Mouse (Mus musculus) spleen, embryonic (tissue): ENCODE measurements around the gene Gngt2.

Experiments used
- CTCF ChIA-PET: fragments of 350-600 bp; sonication (Branson Sonifier 250); formaldehyde crosslinking; loops from one replicate; lab custom pipeline; 2022; lab: Charles Lee

The Gngt2 gene

DNA sequence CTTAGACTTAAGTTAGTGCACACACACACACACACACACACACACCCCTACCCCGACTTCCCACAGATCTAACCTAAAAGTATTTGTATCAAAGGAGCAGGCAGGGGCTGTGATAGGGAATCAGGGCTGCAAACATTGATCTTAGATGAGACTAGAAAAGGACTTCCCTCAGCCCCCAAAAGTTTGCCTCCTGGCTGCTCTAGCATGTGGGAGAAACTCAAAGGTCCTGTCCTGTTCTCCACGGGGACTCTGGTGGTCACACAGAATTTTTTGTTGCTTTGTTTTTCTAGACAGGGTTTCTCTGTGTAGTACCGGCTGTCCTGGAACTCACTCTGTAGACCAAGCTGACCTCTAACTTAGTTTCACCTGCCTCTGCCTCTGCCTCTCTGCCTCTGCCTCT lies 11.4 kb upstream of the Gngt2 start:
- CTCF ChIA-PET, result interaction anchor here (1.3 kb wide), 1 partner anchor 29 kb away, joined by 3 read pairs; no protein-coding TSS in a partner anchor

GRCm38 (mm10) chr11:95826317-95827167 lies 10.5 kb upstream of the Gngt2 start:
- CTCF ChIA-PET, result interaction anchor here (1.3 to 3.1 kb wide), 3 partner anchors 27 to 154 kb away, joined by 3 to 15 read pairs (median 9); no protein-coding TSS in a partner anchor

GRCm38 (mm10) chr11:95827168-95827447 lies 9.9 kb upstream of the Gngt2 start:
- CTCF ChIA-PET, result interaction anchor here (0.9 to 3.1 kb wide), 3 partner anchors 27 to 153 kb away, joined by 4 to 15 read pairs (median 9); no protein-coding TSS in a partner anchor

GRCm38 (mm10) chr11:95827464-95828085 lies 9.4 kb upstream of the Gngt2 start:
- CTCF ChIA-PET, result interaction anchor here (0.6 to 3.1 kb wide), 10 partner anchors 9 to 153 kb away, joined by 3 to 15 read pairs (median 4); partner anchors contain the start of gene Abi3

GRCm38 (mm10) chr11:95828181-95828964 lies 8.6 kb upstream of the Gngt2 start:
- CTCF ChIA-PET, result interaction anchor here (0.6 to 3.1 kb wide), 11 partner anchors 10 to 152 kb away, joined by 3 to 15 read pairs (median 4); partner anchors contain the start of gene Abi3

- CTCF ChIA-PET, result interaction anchor here (1.8 to 3.1 kb wide), 2 partner anchors 11 to 24 kb away, joined by 4 to 15 read pairs; no protein-coding TSS in a partner anchor
Measured at GRCm38 (mm10) chr11:95829526-95830050, 7.4 kb upstream of the Gngt2 start.

- CTCF ChIA-PET, result interaction anchor here (0.7 kb wide), 1 partner anchor 150 kb away, joined by 3 read pairs; no protein-coding TSS in a partner anchor
Measured at GRCm38 (mm10) chr11:95830411-95831275, 6.4 kb upstream of the Gngt2 start.

DNA sequence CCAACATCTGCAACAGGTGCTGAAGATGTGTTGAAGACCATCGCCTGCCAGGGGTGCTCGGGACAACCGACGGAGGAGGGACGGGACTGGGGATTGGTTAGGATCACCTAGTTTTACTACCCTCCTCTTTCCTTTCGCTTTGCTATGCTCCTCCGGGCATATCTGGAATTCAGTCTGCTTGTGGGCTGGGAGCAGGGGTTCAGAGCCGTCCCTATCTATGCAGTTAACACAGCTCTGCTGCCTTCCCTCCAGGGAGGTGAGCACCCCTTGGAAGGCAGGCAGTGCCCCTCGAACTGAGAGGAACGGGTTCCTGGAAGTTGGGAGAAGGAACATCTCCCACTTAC lies 5.8 kb upstream of the Gngt2 start:
- CTCF ChIA-PET, result no interaction called here

- CTCF ChIA-PET, result no interaction called here
Measured at GRCm38 (mm10) chr11:95831641-95832040, 5.4 kb upstream of the Gngt2 start.

DNA sequence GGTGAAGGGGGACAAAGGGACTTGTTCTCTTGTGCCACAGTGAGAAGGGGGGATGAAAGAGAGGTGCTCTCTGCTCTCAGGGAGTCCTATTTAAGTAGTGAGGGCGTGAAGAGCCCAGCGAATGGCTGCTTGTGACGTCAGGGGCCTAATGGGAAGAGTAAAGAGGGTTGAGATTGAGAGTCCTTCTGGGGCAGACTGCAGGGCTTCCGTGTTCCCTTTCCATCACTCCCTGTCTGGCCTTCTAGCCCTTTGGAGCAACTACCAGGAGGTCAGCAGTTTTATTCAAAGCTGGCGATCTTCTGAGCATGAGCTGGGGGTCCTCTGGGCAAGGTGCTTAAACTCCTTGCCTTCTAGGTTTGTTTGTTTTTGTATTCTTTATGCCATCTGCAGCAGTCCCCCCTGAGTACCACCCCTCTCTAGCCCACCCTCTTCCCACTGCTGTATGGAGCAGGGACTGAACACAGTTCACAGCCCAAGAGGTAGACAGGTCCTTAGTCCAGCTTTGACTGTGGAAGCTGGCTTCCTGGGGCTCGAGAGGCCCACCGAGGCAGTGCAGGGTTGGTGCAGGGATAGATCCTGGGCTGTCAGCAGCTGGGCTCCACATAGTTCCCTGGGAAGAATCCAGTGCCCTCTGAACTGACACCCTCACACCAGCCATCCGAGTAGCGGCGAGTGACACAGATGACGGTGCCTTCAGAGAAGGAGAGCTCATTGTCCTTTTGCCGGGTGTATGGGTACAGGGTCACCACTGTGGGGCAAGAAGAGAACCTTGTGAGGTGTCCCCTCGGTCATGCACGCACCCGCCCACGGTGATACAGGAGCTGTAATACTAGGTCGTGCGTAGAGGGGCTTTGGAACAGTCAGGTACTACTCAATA lies 4.6 kb upstream of the Gngt2 start:
- CTCF ChIA-PET, result interaction anchor here (0.5 kb wide), 1 partner anchor 47 kb away, joined by 3 read pairs; no protein-coding TSS in a partner anchor

GRCm38 (mm10) chr11:95833006-95833570 lies 3.9 kb upstream of the Gngt2 start:
- CTCF ChIA-PET, result interaction anchor here (0.5 to 1.7 kb wide), 3 partner anchors 10 to 47 kb away, joined by 3 to 6 read pairs (median 3); no protein-coding TSS in a partner anchor

- CTCF ChIA-PET, result interaction anchor here (0.8 to 1.7 kb wide), 3 partner anchors 10 to 35 kb away, joined by 3 to 8 read pairs (median 6); no protein-coding TSS in a partner anchor
Measured at GRCm38 (mm10) chr11:95833631-95834142, 3.3 kb upstream of the Gngt2 start.

DNA sequence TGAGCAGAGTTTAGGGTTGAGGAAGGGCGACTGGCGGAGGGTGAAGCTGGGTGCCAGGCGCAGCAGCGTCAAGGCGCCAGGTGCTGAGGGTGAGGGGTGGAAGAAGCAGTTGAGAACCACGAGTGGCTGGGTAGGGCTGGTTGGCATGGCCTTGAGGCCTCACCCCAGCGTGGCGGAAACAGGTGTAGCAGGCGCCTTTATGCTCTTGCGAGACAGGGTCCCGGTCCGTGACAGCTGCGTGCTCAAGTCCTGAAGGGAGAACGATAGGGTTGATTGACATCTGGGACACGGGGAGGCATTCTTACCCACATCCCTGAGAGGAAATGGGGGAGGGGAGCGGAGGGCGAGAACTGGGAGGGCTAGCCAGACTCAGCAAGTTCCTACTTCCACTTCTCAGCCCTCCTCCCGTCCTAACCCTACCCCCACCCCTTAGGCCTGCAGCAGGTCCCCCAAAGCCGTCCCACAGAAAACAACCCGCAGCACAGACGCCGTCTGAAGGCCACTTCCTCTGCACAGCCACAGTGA lies 2.8 kb upstream of the Gngt2 start:
- CTCF ChIA-PET, result interaction anchor here (0.6 to 1.7 kb wide), 4 partner anchors 9 to 243 kb away, joined by 3 to 8 read pairs (median 4); no protein-coding TSS in a partner anchor

DNA sequence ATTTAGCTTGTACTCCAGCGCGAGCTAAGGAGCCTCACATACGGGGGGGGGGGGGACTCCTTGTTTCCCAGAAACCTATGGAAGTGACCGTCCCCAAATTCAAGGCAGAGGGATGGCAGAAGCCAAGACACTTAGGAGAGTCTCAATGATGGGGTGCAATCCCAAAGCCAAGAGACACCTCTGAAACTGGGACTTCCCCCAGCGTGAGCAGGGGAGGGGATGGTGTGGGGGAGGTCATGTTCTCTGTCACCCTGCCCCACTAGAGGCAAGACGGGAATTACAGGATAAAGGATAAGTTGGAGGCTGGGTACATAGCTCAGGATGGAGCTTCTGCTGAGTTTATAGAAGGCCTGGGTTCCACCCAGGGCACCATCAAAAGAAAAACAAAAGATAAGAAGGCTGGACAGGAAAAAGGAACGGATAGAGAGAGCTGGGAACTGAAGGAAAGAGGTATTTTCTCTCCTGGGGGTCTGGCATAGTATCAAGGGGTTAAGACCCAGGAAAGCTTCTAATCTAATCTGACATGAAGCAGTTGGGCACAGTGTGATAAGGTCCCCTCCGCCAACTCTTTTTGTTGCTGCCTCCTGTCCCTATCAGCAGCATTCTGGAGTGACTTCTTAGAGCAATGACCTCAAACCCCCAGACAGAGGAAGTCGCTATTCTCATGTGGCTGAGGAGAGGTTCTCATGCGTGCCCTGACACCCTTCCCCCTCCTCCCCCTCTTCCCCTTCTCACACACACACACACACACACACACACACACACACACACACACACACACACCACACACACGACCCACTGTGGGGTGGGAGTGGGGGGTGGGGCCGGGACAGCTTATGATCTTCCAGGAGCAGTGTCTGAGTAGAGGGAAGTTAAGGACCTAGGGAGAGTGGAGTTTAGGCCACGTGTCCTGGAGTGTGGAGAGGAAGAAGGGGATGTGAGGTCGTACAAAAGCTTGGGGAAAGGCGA lies 2.0 kb upstream of the Gngt2 start:
- CTCF ChIA-PET, result interaction anchor here (0.6 to 1.7 kb wide), 7 partner anchors 10 to 242 kb away, joined by 3 to 8 read pairs (median 3); no protein-coding TSS in a partner anchor

DNA sequence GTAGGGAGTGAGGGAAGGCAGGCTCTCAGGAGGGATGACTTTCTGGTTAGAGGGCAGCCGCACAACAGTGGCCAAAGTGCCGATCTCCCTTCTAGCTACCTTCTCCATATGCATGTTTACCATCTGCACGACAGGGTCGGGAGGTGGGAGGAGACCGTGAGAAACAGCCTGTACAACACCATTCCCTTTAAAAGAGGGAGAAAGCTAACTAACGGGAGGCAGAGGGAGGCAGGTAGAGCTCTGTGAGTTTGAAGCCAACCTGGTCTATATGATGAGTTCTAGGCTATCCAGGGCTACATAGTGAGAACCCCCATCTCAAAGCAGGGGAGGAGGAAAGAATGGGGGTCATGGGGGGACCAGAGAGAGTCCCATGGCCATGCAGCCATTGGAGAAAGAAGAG lies 1.2 kb upstream of the Gngt2 start:
- CTCF ChIA-PET, result interaction anchor here (0.7 to 1.1 kb wide), 2 partner anchors 9 to 224 kb away, joined by 3 read pairs; no protein-coding TSS in a partner anchor

DNA sequence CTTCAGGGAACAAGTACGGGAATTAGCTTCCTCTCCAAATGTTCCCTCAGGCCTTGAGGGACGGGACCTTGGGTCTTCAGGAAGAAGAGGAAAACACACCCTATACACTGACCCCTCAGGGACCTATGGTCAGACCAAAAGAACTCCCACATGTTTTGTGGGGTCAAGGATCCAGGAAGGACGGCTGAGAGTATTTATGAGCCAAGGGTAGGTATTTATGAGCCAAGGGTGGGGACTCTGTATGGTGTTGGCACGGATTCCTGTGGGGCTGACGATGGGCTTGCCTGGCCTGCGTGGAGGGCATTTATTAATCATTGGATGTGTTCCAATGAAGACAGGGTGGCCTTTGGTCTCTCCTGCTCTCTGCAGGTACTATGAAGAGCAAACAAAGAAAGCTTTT lies 583 bp upstream of the Gngt2 start:
- CTCF ChIA-PET, result interaction anchor here (1.1 kb wide), 1 partner anchor 8 kb away, joined by 3 read pairs; no protein-coding TSS in a partner anchor

DNA sequence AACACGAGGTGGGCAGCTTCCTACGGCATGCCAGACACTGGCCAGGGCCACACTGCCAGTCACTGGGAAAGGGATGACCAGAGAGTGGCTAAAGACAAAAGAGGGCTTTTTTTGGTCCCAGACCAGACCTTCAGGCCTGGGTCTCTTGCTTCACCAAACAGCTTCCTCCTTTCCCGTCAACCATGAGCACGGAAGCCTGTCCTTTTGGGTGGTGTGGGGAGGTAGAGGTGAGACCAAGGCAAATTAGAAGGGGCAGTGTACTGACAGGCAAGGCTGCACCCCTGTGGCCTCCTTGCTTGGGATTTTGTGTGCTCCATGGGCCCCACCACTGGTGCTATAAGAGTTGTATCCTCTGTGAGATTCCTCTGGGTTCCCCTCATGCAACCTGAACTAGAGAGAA lies 1.6 kb downstream of the Gngt2 start:
- CTCF ChIA-PET, result interaction anchor here (0.7 kb wide), 1 partner anchor 15 kb away, joined by 4 read pairs; no protein-coding TSS in a partner anchor
